ENCODE assay signal across 20 mouse cellular contexts in the genomic region with DNA sequence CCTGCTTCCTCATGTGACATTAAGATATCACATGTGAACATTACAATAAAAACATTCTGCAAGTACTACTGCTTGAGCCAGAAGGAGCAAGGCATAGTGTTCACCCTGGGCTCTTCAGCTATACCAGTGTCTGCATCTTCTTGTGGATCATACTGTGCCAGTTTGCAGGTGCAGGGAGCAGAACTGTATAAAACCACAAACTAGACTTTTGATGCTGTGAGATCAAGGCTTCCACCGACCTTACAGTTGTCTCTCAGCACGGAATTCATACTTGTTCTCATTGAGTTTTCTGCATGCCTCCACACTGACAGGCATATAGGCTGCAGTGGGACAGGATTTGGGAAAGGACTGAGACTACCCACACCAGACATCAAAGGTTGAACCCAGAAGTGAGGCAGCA.
"Had no signal": no experiment of that assay in that cellular context is flagged by ENCODE, and none has a peak within 500 bp of the region (broad histone marks: within the 10 kb centered on the region; RNA-seq: fewer than 3 reads in every experiment).

No protein-coding gene starts in this region.

- H3K27ac ChIP-seq: heart, adult 2 months; heart, embryonic 13.5 days; heart, embryonic 15.5 days; hindbrain, embryonic 13.5 days; layer of hippocampus, adult 2 months; limb, embryonic 13.5 days; limb, embryonic 15.5 days had no signal

- H3K4me1 ChIP-seq: heart, embryonic 13.5 days; heart, embryonic 15.5 days; limb, embryonic 15.5 days had no signal

- DNase-seq: forebrain, postnatal 0 days; gastrocnemius, postnatal 14 days; gastrocnemius, postnatal 36 days; heart, adult 11 months; heart, adult 2 months; heart, postnatal 10 days; heart, postnatal 36 days; kidney, adult 11 months; kidney, adult 8-10 months; kidney, postnatal 10 days; kidney, postnatal 25 days; kidney, postnatal 4 days; layer of hippocampus, postnatal 36 days; left cerebral cortex, postnatal 4 days had no signal

- H3K4me3 ChIP-seq: heart, adult 2 months; heart, embryonic 13.5 days; heart, embryonic 15.5 days; hindbrain, embryonic 13.5 days; layer of hippocampus, adult 2 months; limb, embryonic 13.5 days; limb, embryonic 15.5 days had no signal

- H3K27me3 ChIP-seq: heart, embryonic 13.5 days; heart, embryonic 15.5 days; hindbrain, embryonic 13.5 days; limb, embryonic 13.5 days; limb, embryonic 15.5 days had no signal

- H3K36me3 ChIP-seq: heart, embryonic 13.5 days; heart, embryonic 15.5 days; hindbrain, embryonic 13.5 days; limb, embryonic 13.5 days; limb, embryonic 15.5 days had no signal
